Mouse (Mus musculus) skeletal muscle tissue, postnatal 0 days (tissue): Measurements from ENCODE around the gene Kdm1b. TPM values are rescaled to one million over a fixed set of nuclear protein-coding genes. Genes with fewer than 3 reads are reported as not detected.

Experiments used
- polyA plus RNA-seq: library from polyadenylated mRNA; unstranded; fragments of >200 nt; fragmentation: Nextera tagmentation; extraction: Ambion mirVana; gene quantifications from 2 replicates; pipeline ENCODE4 v1.2.1, GENCODE M21; 2015

Gene Kdm1b
- 3.8 and 4.3 TPM in 2 replicates for polyA plus RNA-seq

GRCm38 (mm10) chr13:47043030-47043680 is at the start of gene Kdm1b:
Kdm1b (plus strand) TSS chr13:47043499.

GRCm38 (mm10) chr13:47014334-47015194 is 28.7 kb upstream of the Kdm1b start, which contains the start of gene Nhlrc1:
Nhlrc1 (minus strand) TSS chr13:47014850.

GRCm38 (mm10) chr13:47044617-47044947 is 1.3 kb downstream of the Kdm1b start, which contains the start of gene Tpmt:
Tpmt (minus strand) TSS chr13:47044737.

GRCm38 (mm10) chr13:47105711-47106579 is 62.6 kb downstream of the Kdm1b start, which contains the start of gene Dek:
Dek (minus strand) TSS chr13:47106201.

DNA sequence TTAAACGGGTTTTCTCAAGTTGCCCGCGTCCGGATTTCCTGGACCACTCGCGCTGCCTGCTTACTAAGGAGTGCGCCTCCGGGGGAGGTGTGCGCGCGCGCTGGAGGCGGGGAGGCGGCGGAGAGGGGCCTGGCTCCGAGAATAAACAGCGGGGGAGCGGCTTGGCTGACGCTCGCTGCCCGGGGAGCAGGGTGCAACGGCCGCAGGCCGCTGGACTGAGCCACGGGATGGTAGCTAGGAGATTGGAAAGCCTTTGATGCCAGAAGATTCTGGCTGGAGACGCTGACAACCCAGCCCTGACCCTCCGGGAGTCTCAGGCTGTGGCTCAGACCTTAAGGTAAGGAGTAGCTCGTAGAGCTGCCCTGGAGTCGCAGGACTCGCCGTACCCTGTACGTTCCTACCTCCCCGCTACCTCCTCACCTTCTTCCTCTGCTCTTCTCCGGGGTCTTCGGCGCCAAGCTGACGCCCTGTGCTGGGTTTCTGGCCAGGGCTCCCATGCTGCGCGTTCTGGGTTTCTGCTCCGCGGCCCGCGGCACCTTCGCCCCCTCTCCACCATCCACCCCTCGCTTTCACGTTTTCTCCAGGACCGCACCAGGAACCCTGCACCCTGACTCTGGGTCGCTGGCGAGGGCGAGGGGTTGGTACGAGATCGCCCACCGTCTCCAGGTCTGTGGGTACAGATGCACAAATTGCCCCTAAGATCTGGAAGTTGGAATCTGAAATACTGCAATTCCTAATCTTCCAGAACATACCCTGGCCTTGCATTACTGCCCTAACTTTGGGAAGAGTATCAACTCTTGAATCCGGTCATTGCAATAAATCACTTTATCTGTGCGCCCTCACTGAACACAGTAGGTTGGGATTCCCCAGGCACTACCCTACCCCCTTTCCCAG is 79.5 kb downstream of the Kdm1b start, which contains the start of gene Rnf144b:
Rnf144b (plus strand) TSS at position 120 of the 894 bp plus-strand sequence.

Other genes starting within 250 kb of the Kdm1b start
- gene Kif13a, start 113.6 kb upstream of the Kdm1b start, polyA plus RNA-seq, result 15.4 and 16.3 TPM in 2 replicates
- gene Nhlrc1, start 28.6 kb upstream of the Kdm1b start, polyA plus RNA-seq, result 3.3 and 3.6 TPM in 2 replicates
- 6.3 and 8.1 TPM in 2 replicates for gene Tpmt, start 1.2 kb downstream of the Kdm1b start, polyA plus RNA-seq
- gene Dek, start 62.7 kb downstream of the Kdm1b start, polyA plus RNA-seq, result 97.3 and 110 TPM in 2 replicates
- gene Rnf144b, start 79.2 kb downstream of the Kdm1b start, polyA plus RNA-seq, result 3.0 and 3.2 TPM in 2 replicates